Mouse (Mus musculus) common myeloid progenitor, adult 5-6 weeks (primary cell): ENCODE measurements around the gene Mtmr2. TPM values are rescaled to one million over a fixed set of nuclear protein-coding genes. Genes with fewer than 3 reads are reported as not detected.

ENCODE experiments used
- total RNA-seq: library from RNA; stranded (forward); fragments of 200-1000, 187-1606 nt; gene quantifications from 2 replicates; pipeline ENCODE4 v1.2.3, GENCODE M21; 2017

Gene Mtmr2
- total RNA-seq, 1 experiment from 2014 or later = 52.4 TPM

Other genes starting within 250 kb of the Mtmr2 start
- 105 and 112 TPM in 2 replicates for gene Cep57, start 78.7 kb downstream of the Mtmr2 start, total RNA-seq
- gene Fam76b, start 79.3 kb downstream of the Mtmr2 start, total RNA-seq = 75.9 and 77.2 TPM in 2 replicates